Mouse (Mus musculus) WW6 (cell line): Measurements from ENCODE around the gene Clec4f.
"Not testable (repeated sequence)": the region's sequence is repeated elsewhere in the genome, so short reads cannot be mapped to it uniquely, and the experiment has no call there.

Experiments used
- DNase-seq: peaks from one replicate; pipeline ENCODE4 v3.0.0-alpha.2; 2013; ENCODE audit warnings: low read depth, low spot score

Gene Clec4f

GRCm38 (mm10) chr6:83634106-83634505 is 21.9 kb downstream of the Clec4f start:
- not testable (repeated sequence) for DNase-seq

- no peak for DNase-seq
These were observed 24.2 kb downstream of the Clec4f start for GRCm38 (mm10) chr6:83631815-83632214.

- DNase-seq, result no peak
These were observed 29.2 kb downstream of the Clec4f start for GRCm38 (mm10) chr6:83626781-83627180.

- no peak for DNase-seq
These were observed 36.0 kb downstream of the Clec4f start for GRCm38 (mm10) chr6:83619955-83620354.

- DNase-seq, result no peak
These were observed 38.2 kb downstream of the Clec4f start for GRCm38 (mm10) chr6:83617581-83618335.

GRCm38 (mm10) chr6:83616512-83616911 is 39.5 kb downstream of the Clec4f start:
- no peak for DNase-seq

- DNase-seq, result no peak
These were observed 41.5 kb downstream of the Clec4f start for GRCm38 (mm10) chr6:83614469-83614868.

- no peak for DNase-seq
These were observed 43.0 kb downstream of the Clec4f start for GRCm38 (mm10) chr6:83612976-83613375.

GRCm38 (mm10) chr6:83599636-83600174 is 56.3 kb downstream of the Clec4f start:
- DNase-seq, result no peak

GRCm38 (mm10) chr6:83599060-83599550 is 56.9 kb downstream of the Clec4f start:
- no peak for DNase-seq

GRCm38 (mm10) chr6:83598646-83599045 is 57.3 kb downstream of the Clec4f start:
- no peak for DNase-seq

GRCm38 (mm10) chr6:83597988-83598387 is 58.0 kb downstream of the Clec4f start:
- no peak for DNase-seq

- no peak for DNase-seq
These were observed 61.0 kb downstream of the Clec4f start for GRCm38 (mm10) chr6:83595035-83595434.
